Mouse (Mus musculus): ENCODE results near the gene Siah2.

DNA sequence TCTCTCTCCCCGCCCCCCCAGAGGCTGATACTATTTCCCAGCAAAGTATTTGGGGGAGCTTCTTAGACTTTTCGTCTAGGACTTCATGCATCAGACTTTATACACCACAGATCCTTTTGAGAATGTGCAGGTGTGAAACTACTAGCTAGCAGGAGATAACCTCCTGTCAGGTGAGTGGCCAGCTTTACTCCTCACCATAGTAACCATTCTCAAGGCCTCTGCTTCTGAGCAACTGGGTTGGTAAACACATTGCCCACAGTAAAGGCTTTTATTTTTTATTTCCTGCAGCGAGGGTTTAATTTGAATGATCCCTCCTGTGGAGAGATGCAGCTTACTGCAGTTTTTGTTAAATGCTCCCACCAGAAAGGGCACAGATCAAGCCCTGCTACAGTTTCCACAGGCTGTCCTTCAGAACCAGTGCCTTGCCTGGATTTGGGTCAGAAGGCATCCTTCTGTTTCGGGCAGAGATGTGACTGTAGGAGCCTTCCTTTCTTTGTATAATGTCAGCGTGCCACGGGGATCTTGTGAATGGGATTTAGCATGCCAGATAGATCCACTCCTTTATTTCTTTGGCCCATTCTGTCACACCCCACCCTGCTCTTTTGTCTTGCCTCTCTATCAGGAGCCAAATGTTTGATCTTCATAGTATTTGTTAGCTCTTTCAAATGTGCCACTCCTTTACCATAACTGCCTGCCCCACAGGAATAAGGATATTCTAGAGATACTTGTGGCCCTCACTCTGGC is 46.3 kb upstream of the Siah2 start:
- TF ChIP-seq MYOD1 (IDR thresholded peaks at IDR 0.05; ENCODE audit: control insufficient read depth in 1 of 3, insufficient read length in 2 of 3, low read depth in 2 of 3): no peak
- TF ChIP-seq POLR2A (IDR thresholded peaks at IDR 0.05; ENCODE audit: insufficient read length, low read depth): no peak

Data from myocyte (in vitro differentiated cells).